Mouse (Mus musculus) forebrain, embryonic 14.5 days (tissue): ENCODE data around the gene Olfr599. TPM values are rescaled to one million over a fixed set of nuclear protein-coding genes. Genes with fewer than 3 reads are reported as not detected.
"Not testable (repeated sequence)": the region's sequence is repeated elsewhere in the genome, so short reads cannot be mapped to it uniquely, and the experiment has no call there.

Source experiments
- ATAC-seq: fragments of 200-750 bp; cut with Nextera tagmentation; 2 replicates; pipeline ENCODE4 v1.8.0; 2017; ENCODE audit warnings: mild to moderate bottlenecking, moderate library complexity
- DNase-seq: peaks from one replicate; pipeline ENCODE4 v3.0.0-alpha.2; 2015; ENCODE audit warnings: low spot score
- H3K27ac ChIP-seq: fragments of 300-500 bp; sonication (generic); 2 replicates; pipeline ENCODE4 v1.5.1; 2014; ENCODE audit warnings: low read depth, mild to moderate bottlenecking, control low read depth, low read length, moderate library complexity
- H3K27me3 ChIP-seq: fragments of 300-500 bp; sonication (generic); replicated peaks from 2 replicates; pipeline ENCODE4 v1.6.1; 2014; ENCODE audit warnings: low read length, control low read depth, mixed read lengths; ENCODE audit not compliant: control insufficient read depth, insufficient read depth
- H3K36me3 ChIP-seq: fragments of 300-500 bp; sonication (generic); 2 replicates; pipeline ENCODE4 v1.6.1; 2014; ENCODE audit warnings: low read length, control low read depth; ENCODE audit not compliant: control insufficient read depth, insufficient read depth
- H3K4me1 ChIP-seq: fragments of 300-500 bp; sonication (generic); 2 replicates; pipeline ENCODE4 v1.6.1; 2014; ENCODE audit warnings: antibody characterized with exemption, low read length, control low read depth; ENCODE audit not compliant: control insufficient read depth, insufficient read depth
- H3K4me2 ChIP-seq: fragments of 300-500 bp; sonication (generic); 2 replicates; pipeline ENCODE4 v1.6.1; 2014; ENCODE audit warnings: mild to moderate bottlenecking, control low read depth, low read length
- H3K4me3 ChIP-seq: fragments of 300-500 bp; sonication (generic); 2 replicates; pipeline ENCODE4 v1.5.1; 2014; ENCODE audit warnings: low read depth, low read length, control low read depth
- H3K9ac ChIP-seq: fragments of 300-500 bp; sonication (generic); 2 replicates; pipeline ENCODE4 v1.6.1; 2014; ENCODE audit warnings: mild to moderate bottlenecking, low read length, control low read depth, moderate library complexity
- H3K9me3 ChIP-seq: fragments of 300-500 bp; sonication (generic); replicated peaks from 2 replicates; pipeline ENCODE4 v1.6.1; 2016; ENCODE audit warnings: low read length, control low read depth, mixed read lengths; ENCODE audit not compliant: control insufficient read depth
- WGBS: fragments of 180-500 bp; shearing (Covaris S2); extraction: QIAGEN DNeasy Blood & Tissue Kit; methylation state at CpG from one replicate; pipeline ENCODE4 v1.1.7; 2014; 5-methylcytosine and 5-hydroxymethylcytosine counted together
- polyA plus RNA-seq: library from polyadenylated mRNA; unstranded; fragments of >200 nt; fragmentation: Nextera tagmentation; extraction: Ambion mirVana; gene quantifications from 2 replicates; pipeline ENCODE4 v1.2.1, GENCODE M21; 2014

Gene Olfr599
- not detected in 2 replicates for polyA plus RNA-seq

GRCm38 (mm10) chr7:103335617-103336016 lies at the start of gene Olfr599:
Gene Olfr599 (plus strand): TSS chr7:103335917.
- Histone ChIP-seq H3K4me1 (no peaks in the 10 kb centered on the region), H3K4me3 (no peak within 1 kb of the TSS), H3K27ac (no peak within 1 kb of the TSS), H3K9ac (no peak within 1 kb of the TSS), H3K36me3 (no peaks in the 10 kb centered on the region), H3K4me2 (no peak within 1 kb of the TSS), H3K9me3 (no peaks in the 10 kb centered on the region), H3K27me3 (no peaks in the 10 kb centered on the region)
- 88% methylated on average over 1 of the region's 1 CpGs for WGBS
- no peak for DNase-seq
- no peak for ATAC-seq

- H3K27ac ChIP-seq, H3K4me3 ChIP-seq, H3K4me1 ChIP-seq, H3K27me3 ChIP-seq, H3K36me3 ChIP-seq, H3K9ac ChIP-seq, DNase-seq, H3K4me2 ChIP-seq, H3K9me3 ChIP-seq, ATAC-seq: not testable (repeated sequence)
- 93% methylated on average over 2 of the region's 2 CpGs for WGBS
Measured at GRCm38 (mm10) chr7:103305348-103305747, 30.4 kb upstream of the Olfr599 start, which contains the start of gene Olfr596. Gene Olfr596 (plus strand): TSS chr7:103305648.

- H3K4me2 ChIP-seq, H3K4me1 ChIP-seq, H3K9ac ChIP-seq, H3K4me3 ChIP-seq, ATAC-seq, H3K27ac ChIP-seq, H3K36me3 ChIP-seq, H3K9me3 ChIP-seq, DNase-seq, H3K27me3 ChIP-seq: not testable (repeated sequence)
- 92% methylated on average over 2 of the region's 2 CpGs for WGBS
Measured at GRCm38 (mm10) chr7:103316015-103316414, 19.7 kb upstream of the Olfr599 start, which contains the start of gene Olfr597. Gene Olfr597 (plus strand): TSS chr7:103316315.

- H3K36me3 ChIP-seq: no peaks in the 10 kb centered on the region
- ATAC-seq (no peak), DNase-seq (no peak)
- H3K4me1 ChIP-seq: no peaks in the 10 kb centered on the region
- H3K27ac ChIP-seq: no peak within 1 kb of the TSS
- no peak within 1 kb of the TSS for H3K9ac ChIP-seq
- H3K4me2 ChIP-seq: no peak within 1 kb of the TSS
- no peaks in the 10 kb centered on the region for H3K27me3 ChIP-seq
- H3K4me3 ChIP-seq: no peak within 1 kb of the TSS
- no peaks in the 10 kb centered on the region for H3K9me3 ChIP-seq
Measured at GRCm38 (mm10) chr7:103323268-103323667, 12.4 kb upstream of the Olfr599 start, which contains the start of gene Olfr598. Gene Olfr598 (plus strand): TSS chr7:103323568.

- Histone ChIP-seq H3K36me3 (no peaks in the 10 kb centered on the region), H3K4me3 (no peak within 1 kb of the TSS), H3K9ac (no peak within 1 kb of the TSS), H3K27ac (no peak within 1 kb of the TSS), H3K4me2 (no peak within 1 kb of the TSS), H3K9me3 (no peaks in the 10 kb centered on the region), H3K27me3 (no peaks in the 10 kb centered on the region), H3K4me1 (no peaks in the 10 kb centered on the region)
- ATAC-seq (no peak), DNase-seq (no peak)
Measured at GRCm38 (mm10) chr7:103349569-103349968, 13.9 kb downstream of the Olfr599 start, which contains the start of gene Olfr600. Gene Olfr600 (minus strand): TSS chr7:103349669.

GRCm38 (mm10) chr7:103362555-103362954 lies 26.8 kb downstream of the Olfr599 start, which contains the start of gene Olfr601:
Gene Olfr601 (minus strand): TSS chr7:103362655.
- 86% methylated on average over 1 of the region's 1 CpGs for WGBS
- H3K27me3 ChIP-seq: no peaks in the 10 kb centered on the region
- H3K36me3 ChIP-seq: no peaks in the 10 kb centered on the region
- H3K4me1 ChIP-seq: no peaks in the 10 kb centered on the region
- H3K9ac ChIP-seq: no peak within 1 kb of the TSS
- H3K27ac ChIP-seq: no peak within 1 kb of the TSS
- DNase-seq: no peak
- no peak within 1 kb of the TSS for H3K4me3 ChIP-seq
- no peak for ATAC-seq
- H3K4me2 ChIP-seq: no peak within 1 kb of the TSS
- no peaks in the 10 kb centered on the region for H3K9me3 ChIP-seq

GRCm38 (mm10) chr7:103386077-103386476 lies 50.4 kb downstream of the Olfr599 start, which contains the start of gene Olfr603:
Gene Olfr603 (minus strand): TSS chr7:103386177.
- no peaks in the 10 kb centered on the region for H3K9me3 ChIP-seq

More at GRCm38 (mm10) chr7:103386077-103386476, 50.4 kb downstream of the Olfr599 start, which contains the start of gene Olfr603:
- Histone ChIP-seq H3K4me3 (no peak within 1 kb of the TSS), H3K9ac (no peak within 1 kb of the TSS), H3K4me2 (no peak within 1 kb of the TSS), H3K36me3 (no peaks in the 10 kb centered on the region), H3K4me1 (no peaks in the 10 kb centered on the region), H3K27me3 (no peaks in the 10 kb centered on the region), H3K27ac (no peak within 1 kb of the TSS)
- DNase-seq: no peak
- ATAC-seq: no peak

Other genes starting within 250 kb of the Olfr599 start
- gene Olfr585, start 238.2 kb upstream of the Olfr599 start, polyA plus RNA-seq: not detected in 2 replicates
- not detected in 2 replicates for gene Olfr586, start 210.3 kb upstream of the Olfr599 start, polyA plus RNA-seq
- not detected in 2 replicates for gene Olfr588-ps1, start 195.0 kb upstream of the Olfr599 start, polyA plus RNA-seq
- not detected in 2 replicates for gene Olfr589, start 179.6 kb upstream of the Olfr599 start, polyA plus RNA-seq
- not detected in 2 replicates for gene Olfr591, start 157.6 kb upstream of the Olfr599 start, polyA plus RNA-seq
- not detected in 2 replicates for gene Olfr592, start 151.1 kb upstream of the Olfr599 start, polyA plus RNA-seq
- gene Olfr593, start 124.1 kb upstream of the Olfr599 start, polyA plus RNA-seq: not detected in 2 replicates
- not detected in 2 replicates for gene Olfr594, start 118.9 kb upstream of the Olfr599 start, polyA plus RNA-seq
- gene Usp17ld, start 83.4 kb upstream of the Olfr599 start, polyA plus RNA-seq: not detected in 2 replicates
- gene Olfr596, start 30.3 kb upstream of the Olfr599 start, polyA plus RNA-seq: not detected in 2 replicates
- not detected in 2 replicates for gene Olfr597, start 19.6 kb upstream of the Olfr599 start, polyA plus RNA-seq
- gene Olfr598, start 12.3 kb upstream of the Olfr599 start, polyA plus RNA-seq: not detected in 2 replicates
- gene Olfr600, start 13.8 kb downstream of the Olfr599 start, polyA plus RNA-seq: not detected in 2 replicates
- not detected in 2 replicates for gene Olfr601, start 26.7 kb downstream of the Olfr599 start, polyA plus RNA-seq
- gene Olfr603, start 50.3 kb downstream of the Olfr599 start, polyA plus RNA-seq: not detected in 2 replicates
- gene Usp17lc, start 79.2 kb downstream of the Olfr599 start, polyA plus RNA-seq: not detected in 2 replicates
- not detected in 2 replicates for gene Olfr605, start 109.5 kb downstream of the Olfr599 start, polyA plus RNA-seq
- gene Olfr606, start 113.1 kb downstream of the Olfr599 start, polyA plus RNA-seq: not detected in 2 replicates
- not detected in 2 replicates for gene Olfr607, start 128.2 kb downstream of the Olfr599 start, polyA plus RNA-seq
- not detected in 2 replicates for gene Olfr608, start 134.0 kb downstream of the Olfr599 start, polyA plus RNA-seq
- not detected in 2 replicates for gene Olfr609, start 162.1 kb downstream of the Olfr599 start, polyA plus RNA-seq
- not detected in 2 replicates for gene Olfr610, start 176.2 kb downstream of the Olfr599 start, polyA plus RNA-seq
- gene Olfr611, start 184.9 kb downstream of the Olfr599 start, polyA plus RNA-seq: not detected in 2 replicates
- gene Olfr612, start 206.8 kb downstream of the Olfr599 start, polyA plus RNA-seq: not detected in 2 replicates
- gene Olfr613, start 212.2 kb downstream of the Olfr599 start, polyA plus RNA-seq: not detected in 2 replicates
- not detected in 2 replicates for gene Olfr615, start 220.2 kb downstream of the Olfr599 start, polyA plus RNA-seq
- not detected in 2 replicates for gene Olfr616, start 233.2 kb downstream of the Olfr599 start, polyA plus RNA-seq
- not detected in 2 replicates for gene Olfr617, start 237.1 kb downstream of the Olfr599 start, polyA plus RNA-seq